Mouse (Mus musculus): ENCODE data around the gene Akr1c19.
"Not testable (repeated sequence)": the region's sequence is repeated elsewhere in the genome, so short reads cannot be mapped to it uniquely, and the experiment has no call there.

Gene Akr1c19
- long read RNA-seq, experiment 1 = 0 reads
- long read RNA-seq, experiment 2 = 0 reads

DNA sequence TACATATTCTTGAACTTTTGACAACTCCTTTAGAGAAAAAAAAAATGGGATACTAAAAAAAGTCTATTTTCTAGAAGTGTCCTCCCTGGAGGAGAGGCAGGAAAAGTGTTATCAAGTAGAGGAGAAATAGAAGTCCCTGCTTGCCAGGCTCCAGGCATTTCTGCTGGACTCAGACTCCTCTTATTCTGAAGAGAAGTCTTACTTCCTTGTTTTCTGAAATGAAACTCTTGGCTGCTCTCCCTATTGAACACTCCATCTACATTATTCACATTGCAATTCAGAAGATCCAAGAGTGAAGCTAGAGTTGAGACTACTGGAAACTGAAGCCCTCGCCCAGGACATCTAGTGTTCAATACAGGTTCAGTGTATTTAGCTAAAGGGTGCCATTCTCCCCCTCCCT lies at the start of gene Akr1c19:
Gene Akr1c19 (plus strand): TSS at position 260 of the 400 bp plus-strand sequence.
- intact Hi-C loops (cut with DNase I) = no loop called here

DNA sequence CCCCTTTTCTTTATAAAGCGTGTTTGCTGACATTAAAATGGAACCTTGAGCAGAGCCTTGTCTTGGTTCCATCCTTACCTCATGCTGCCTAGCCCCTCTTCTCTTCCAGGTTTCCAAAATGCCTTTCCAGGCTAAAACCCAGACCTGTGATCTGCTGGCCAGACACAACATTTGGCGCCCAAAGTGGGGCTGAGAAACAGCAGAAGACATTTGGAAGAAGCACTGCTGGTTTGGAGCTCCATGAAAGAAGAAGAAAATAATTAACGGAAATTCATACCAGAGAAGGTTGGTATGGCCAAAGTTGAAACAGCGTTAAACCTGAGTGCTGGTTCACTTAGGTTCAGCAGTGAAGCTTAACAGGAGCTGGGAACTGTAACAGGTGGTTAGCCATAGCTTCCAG lies 47.2 kb upstream of the Akr1c19 start:
- intact Hi-C loops (cut with DNase I) = not testable (repeated sequence)

- intact Hi-C loops (cut with DNase I) = no loop called here
These were observed 45.4 kb upstream of the Akr1c19 start for GRCm38 (mm10) chr13:4183116-4183515.

GRCm38 (mm10) chr13:4186641-4187411 lies 41.7 kb upstream of the Akr1c19 start:
- intact Hi-C loops (cut with DNase I) = loop anchor here (5.0 kb wide), 1 partner anchor 55 kb away; no protein-coding TSS in a partner anchor

- intact Hi-C loops (cut with DNase I) = loop anchor here (2.0 to 5.0 kb wide), 2 partner anchors 56 to 93 kb away; no protein-coding TSS in a partner anchor
These were observed 40.3 kb upstream of the Akr1c19 start for GRCm38 (mm10) chr13:4188174-4188573.

DNA sequence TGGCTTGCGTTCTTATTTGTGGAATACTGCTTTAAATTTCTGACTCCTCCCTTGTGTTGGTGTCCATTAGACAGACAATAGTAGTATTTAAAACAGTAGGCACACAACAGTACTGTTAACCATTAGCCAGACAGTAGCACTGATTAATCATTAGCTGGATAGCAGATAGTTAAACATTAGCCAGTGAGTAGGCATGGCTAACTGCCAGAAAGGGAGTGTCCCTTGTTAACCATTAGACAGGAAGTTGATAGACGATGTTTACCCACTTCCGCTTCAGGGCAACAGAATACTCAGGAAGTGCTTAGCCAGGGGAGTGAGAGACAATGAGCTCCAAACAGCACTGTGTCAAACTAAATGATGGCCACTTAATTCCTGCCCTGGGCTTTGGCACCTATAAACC lies 37.6 kb upstream of the Akr1c19 start, which contains the start of gene Akr1c13:
Gene Akr1c13 (plus strand): TSS at position 247 of the 400 bp plus-strand sequence.
- intact Hi-C loops (cut with DNase I) = no loop called here

DNA sequence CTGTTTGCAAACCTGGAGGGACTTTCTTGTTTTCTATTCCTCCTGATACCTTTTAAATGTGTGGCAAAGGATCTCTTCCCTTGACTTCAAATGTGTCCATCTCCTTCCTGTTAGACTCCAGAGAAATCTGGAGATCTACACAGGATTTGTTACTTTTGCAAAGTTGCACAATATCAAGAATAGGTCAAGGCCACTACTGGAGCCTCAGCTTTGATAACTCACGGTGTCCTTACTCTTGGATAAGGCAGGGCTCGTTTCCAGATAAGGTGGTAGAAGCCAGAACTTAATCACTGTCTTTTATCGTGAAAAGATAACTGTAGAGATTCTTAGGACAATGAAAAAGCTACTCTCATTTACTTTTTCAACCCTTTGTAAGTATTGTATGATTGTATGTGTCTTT lies 36.0 kb upstream of the Akr1c19 start:
- intact Hi-C loops (cut with DNase I) = no loop called here

GRCm38 (mm10) chr13:4206147-4206903 lies 22.2 kb upstream of the Akr1c19 start:
- intact Hi-C loops (cut with DNase I) = no loop called here

GRCm38 (mm10) chr13:4211560-4212299 lies 16.8 kb upstream of the Akr1c19 start:
- intact Hi-C loops (cut with DNase I) = no loop called here

- intact Hi-C loops (cut with DNase I) = no loop called here
These were observed 16.2 kb upstream of the Akr1c19 start for GRCm38 (mm10) chr13:4212309-4212708.

- intact Hi-C loops (cut with DNase I) = not testable (repeated sequence)
These were observed 13.0 kb upstream of the Akr1c19 start for GRCm38 (mm10) chr13:4215496-4215895.

- intact Hi-C loops (cut with DNase I) = no loop called here
These were observed 2.5 kb downstream of the Akr1c19 start for GRCm38 (mm10) chr13:4230841-4231623.

DNA sequence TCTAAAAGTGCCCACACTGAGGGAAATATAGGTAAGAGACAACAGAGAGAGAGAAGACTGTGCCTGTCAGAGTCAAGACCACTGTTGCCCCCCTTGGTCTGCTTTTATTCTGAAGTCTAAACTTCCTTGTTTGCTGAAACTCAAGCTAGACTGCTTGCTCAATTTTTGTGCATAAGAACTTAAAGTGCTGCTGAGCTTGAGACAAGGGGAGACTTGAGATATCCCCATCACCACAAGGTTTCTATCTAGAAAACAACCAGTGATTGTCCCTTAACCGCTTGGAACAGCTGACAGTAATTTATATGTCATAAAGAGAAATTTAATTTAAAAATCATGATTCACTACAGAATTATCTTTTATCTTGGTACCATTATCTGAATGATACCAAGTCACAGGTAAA lies 4.6 kb downstream of the Akr1c19 start:
- intact Hi-C loops (cut with DNase I) = no loop called here

DNA sequence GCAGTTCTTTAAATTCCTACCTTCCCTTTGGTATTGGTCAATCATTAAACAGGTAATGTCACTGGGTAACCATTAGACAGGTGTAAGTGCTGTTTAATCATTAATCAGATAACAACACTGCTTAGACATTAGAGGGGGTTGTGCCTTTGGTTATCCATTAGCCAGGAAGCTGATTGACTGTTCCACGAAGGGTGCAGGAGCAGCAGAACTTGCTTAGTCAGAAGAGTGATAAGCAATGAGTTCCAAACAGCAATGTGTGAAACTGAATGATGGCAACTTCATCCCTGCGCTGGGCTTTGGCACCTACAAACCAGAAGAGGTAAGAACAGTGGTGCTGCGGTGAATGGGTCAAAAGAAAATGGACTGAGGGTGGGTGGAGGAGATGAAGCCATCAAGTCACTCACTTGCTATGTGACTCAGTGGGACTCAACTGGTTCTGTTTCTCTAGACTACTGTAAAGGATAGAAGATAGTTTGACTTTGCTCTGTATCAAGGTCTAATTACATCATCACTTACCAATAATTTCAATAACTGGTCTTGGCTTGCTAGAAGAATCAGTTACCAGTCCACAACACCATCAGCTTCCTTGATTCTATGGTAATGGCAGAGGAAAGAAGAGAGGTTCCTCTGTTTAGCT lies 5.2 kb downstream of the Akr1c19 start:
- intact Hi-C loops (cut with DNase I) = no loop called here

GRCm38 (mm10) chr13:4244861-4245559 lies 16.5 kb downstream of the Akr1c19 start:
- intact Hi-C loops (cut with DNase I) = no loop called here

- intact Hi-C loops (cut with DNase I) = no loop called here
These were observed 20.8 kb downstream of the Akr1c19 start for GRCm38 (mm10) chr13:4249347-4249746.

DNA sequence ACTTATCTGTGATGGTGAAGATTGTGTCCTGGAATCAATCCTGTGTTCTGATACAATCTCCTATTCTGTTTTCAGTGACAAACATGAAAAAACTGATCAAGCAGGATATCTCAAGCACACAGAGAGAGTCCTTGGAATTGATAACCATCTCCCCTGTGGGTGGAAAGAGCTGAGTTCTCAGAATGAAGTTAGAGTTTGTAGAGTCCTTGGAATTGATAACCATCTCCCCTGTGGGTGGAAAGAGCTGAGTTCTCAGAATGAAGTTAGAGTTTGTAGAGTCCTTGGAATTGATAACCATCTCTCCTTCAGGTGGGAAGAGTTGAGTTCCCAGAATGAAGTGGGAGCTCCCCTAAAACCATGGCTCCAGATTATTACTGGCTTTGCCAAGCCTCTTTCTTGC lies 28.4 kb downstream of the Akr1c19 start:
- intact Hi-C loops (cut with DNase I) = not testable (repeated sequence)

DNA sequence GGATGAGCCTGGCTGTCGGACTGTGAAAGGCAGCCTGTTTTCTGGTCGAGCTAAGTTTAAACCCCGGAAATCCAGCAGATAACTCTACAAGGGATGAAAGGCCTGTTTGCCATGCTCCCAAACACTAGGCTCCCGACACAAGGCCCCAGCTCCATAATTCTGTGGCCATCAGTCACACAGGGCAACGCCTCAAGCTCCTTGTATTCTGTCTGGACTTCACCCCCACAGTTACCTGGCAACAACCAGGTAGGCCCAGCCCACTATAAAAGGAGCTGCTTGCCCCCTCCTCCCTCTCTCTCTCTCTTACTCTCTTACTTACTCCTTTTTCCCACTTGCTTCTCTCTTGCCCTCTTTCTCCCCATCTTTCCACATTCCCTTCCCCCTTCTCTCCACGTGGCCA lies 28.8 kb downstream of the Akr1c19 start:
- intact Hi-C loops (cut with DNase I) = no loop called here

DNA sequence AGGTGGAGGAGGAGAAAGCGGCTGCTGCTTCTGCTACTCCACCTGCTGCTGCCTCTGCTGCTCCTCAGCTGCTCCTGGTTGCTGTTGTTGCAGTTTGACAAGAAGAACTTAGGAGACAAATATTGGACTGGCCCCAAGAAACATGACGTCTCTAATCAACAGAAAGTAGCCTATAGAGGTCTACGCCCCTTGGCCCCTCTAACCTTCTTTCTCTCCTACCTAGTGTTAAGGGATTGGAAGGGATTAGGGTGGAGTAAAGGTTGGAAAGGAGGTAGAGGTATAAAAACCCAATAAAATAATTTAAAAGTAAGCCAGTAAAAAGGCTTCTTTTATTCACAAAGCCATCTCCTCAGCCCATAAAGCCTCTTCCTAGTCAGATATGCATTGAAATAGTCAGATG lies 36.1 kb downstream of the Akr1c19 start:
- intact Hi-C loops (cut with DNase I) = no loop called here

GRCm38 (mm10) chr13:4265047-4265446 lies 36.5 kb downstream of the Akr1c19 start:
- intact Hi-C loops (cut with DNase I) = no loop called here
